Mouse (Mus musculus): ENCODE results near the gene Spn.
"Not testable (repeated sequence)": the region's sequence is repeated elsewhere in the genome, so short reads cannot be mapped to it uniquely, and the experiment has no call there.

Gene Spn

DNA sequence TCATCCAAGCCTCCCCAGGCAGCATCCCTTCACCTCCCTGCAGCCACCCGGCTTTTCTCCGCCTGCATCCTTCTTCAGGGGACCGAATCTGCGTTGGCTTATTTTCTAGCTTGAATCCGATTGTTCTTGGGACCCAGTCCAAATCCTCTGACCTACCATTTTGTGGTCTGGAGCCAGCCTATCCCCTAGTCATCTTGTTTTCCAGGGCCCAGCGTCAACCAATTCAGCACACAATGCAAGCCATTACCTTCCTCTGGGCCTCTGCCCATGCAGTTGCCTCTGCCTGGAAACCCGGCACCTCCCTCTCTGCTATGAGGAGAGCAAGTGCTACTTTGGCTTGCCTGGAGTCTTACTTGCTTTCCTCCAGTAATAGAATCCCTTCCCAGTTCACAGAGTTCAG is 32.1 kb downstream of the Spn start:
- no peak for DNase-seq (ENCODE audit: low read depth, low spot score)

GRCm38 (mm10) chr7:127104560-127105332 is 32.9 kb downstream of the Spn start:
- no peak for DNase-seq (ENCODE audit: low read depth, low spot score)

- no peak for DNase-seq (ENCODE audit: low read depth, low spot score)
Observed at GRCm38 (mm10) chr7:127103960-127104359, 33.7 kb downstream of the Spn start.

DNA sequence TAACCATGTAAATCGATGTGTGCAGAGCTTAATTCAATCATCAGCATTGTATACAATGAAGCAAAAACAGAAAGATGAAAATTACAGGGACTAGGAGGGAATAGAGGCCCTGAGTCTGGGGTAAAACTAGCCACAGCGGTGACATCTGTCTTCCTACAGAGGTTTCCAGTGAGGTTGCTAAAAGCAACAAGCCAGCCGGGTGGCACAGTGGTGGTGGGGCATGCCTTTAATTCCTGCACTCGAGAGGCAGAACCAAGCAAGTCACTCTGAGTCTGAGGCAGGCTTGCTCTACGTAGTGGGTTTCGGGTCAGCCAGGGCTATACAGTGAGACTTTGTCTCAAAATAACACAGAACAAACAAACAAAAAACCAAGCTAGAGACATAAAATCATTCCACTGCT is 35.5 kb downstream of the Spn start:
- no peak for DNase-seq (ENCODE audit: low read depth, low spot score)

GRCm38 (mm10) chr7:127101451-127102016 is 36.1 kb downstream of the Spn start:
- no peak for DNase-seq (ENCODE audit: low read depth, low spot score)

DNA sequence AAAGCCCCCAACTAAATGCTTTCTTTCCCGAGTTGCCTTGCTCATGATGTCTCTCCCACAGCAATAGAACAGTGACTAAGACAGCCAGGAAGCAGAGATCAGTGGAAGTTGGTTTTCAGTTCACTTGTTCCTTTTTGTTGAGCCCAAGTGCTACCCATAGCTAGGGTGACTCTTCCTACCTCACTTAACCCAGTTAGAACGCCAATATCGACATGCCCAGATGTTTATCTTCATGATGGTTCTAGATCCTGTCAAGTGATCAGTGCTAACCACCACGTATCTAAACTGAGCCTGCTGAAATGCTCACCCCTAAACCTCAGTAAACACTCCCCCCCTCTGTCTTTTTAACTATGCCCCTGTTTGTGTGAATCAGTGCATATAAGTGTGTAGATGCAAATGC is 38.1 kb downstream of the Spn start:
- no peak for DNase-seq (ENCODE audit: low read depth, low spot score)

- no peak for DNase-seq (ENCODE audit: low read depth, low spot score)
Observed at GRCm38 (mm10) chr7:127098950-127099349, 38.7 kb downstream of the Spn start.

DNA sequence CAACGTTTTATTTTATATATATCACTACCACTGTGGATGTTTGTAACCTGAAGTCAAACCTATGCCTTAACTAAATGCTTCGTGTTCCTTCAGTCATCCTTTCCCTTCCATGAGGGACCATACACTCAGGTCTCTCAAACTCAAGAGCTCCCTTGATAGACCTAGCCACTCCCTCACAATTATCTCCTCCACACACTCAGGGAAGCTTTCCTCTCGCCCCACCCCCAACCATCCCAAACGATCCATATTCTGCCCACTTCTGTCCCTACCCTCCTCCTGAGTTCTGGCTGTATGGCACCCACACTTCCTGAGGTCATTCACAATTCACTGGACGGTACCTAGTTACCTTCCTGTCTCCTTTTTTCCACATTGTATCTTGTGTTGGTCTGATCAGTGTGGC is 39.1 kb downstream of the Spn start:
- no peak for DNase-seq (ENCODE audit: low read depth, low spot score)

DNA sequence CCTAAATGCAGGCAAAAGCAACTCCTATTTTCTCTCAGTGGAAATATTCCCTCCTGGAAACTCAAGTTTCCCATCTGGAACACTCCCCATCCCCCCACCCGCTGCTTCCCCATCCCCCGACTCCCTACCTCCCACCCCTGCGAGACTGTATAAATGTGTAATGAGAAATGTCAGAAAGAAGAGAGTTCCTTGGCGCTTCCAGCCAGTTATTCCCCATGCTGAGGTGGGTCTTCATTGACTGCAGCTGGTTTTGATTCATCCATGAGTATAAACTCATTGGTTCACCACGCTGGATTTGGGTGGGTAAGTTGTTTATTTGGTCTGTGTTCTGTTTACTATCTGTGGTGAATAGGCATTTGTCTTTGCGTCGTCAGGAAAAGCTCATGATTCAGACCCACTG is 41.2 kb downstream of the Spn start:
- no peak for DNase-seq (ENCODE audit: low read depth, low spot score)

DNA sequence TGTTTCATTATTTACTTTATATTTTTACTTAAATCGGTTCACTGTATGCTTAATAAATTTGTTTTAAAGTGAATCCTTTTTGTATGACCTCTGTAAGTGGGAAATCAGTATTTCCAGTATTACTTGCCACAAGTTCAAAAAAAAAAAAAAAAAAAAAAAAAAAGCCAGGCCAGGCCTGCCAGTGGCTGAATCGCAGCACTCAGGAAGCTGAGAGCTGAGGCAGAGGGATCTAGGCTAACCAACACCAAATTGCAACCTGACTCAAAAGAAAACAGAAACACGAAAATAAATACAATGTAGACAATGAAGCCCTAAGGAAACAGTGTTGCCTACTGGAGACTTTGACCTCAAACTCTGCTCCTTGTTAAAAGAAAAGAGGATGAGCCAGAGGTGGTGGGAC is 43.7 kb downstream of the Spn start:
- no peak for DNase-seq (ENCODE audit: low read depth, low spot score)

- peak; percentile 67 for DNase-seq (ENCODE audit: low read depth, low spot score)
Observed at GRCm38 (mm10) chr7:127091114-127091896, 46.3 kb downstream of the Spn start, which contains the start of gene AI467606. Gene AI467606, plus strand, starts transcription at chr7:127091359.

DNA sequence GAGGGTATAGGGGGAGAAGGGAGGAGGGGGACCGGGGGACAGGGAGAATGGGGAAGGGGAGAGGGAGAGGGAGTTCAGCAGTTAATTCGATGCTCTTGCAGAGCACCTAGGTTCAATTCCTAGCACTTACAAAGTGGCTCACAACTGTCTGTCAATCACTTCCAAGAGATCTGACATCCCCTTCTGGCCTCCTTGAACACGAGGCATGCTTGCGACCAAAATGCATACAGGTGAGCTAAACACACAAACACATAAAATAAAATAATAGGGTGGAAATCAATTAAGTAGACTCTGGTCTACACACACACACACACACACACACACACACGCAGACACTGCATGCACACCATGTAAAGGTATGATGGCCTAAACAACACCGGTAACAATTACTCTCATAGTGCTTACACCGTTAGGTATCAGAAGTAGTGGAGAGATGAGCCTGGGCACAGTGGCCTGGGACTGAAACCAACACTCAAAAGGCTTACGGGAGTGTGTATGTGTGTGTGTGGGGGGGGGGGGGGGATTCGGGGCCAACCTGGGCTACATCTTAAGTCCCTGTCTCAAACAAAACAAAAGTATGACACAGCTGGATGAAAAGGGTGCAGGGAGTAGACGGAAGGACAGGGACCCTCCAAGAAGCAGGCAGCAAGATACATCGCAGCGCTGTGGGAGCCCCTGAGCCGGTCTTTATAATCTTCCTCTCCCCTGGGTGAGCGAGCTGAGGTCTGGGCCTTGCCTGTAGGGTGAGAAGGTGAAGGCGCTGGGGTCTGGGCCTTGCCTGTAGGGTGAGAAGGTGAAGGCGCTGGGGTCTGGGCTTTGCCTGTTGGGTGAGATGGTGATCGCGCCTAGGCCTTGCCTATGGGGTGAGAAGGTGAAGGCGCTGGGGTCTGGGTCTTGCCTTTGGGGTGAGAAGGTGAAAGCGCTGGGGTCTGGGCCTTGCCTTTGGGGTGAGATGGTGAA is 47.2 kb downstream of the Spn start:
- no peak for DNase-seq (ENCODE audit: low read depth, low spot score)

- peak; percentile 33 for DNase-seq (ENCODE audit: low read depth, low spot score)
Observed at GRCm38 (mm10) chr7:127088901-127089845, 48.5 kb downstream of the Spn start.

GRCm38 (mm10) chr7:127088083-127088482 is 49.5 kb downstream of the Spn start:
- DNase-seq (ENCODE audit: low read depth, low spot score) = no peak

DNA sequence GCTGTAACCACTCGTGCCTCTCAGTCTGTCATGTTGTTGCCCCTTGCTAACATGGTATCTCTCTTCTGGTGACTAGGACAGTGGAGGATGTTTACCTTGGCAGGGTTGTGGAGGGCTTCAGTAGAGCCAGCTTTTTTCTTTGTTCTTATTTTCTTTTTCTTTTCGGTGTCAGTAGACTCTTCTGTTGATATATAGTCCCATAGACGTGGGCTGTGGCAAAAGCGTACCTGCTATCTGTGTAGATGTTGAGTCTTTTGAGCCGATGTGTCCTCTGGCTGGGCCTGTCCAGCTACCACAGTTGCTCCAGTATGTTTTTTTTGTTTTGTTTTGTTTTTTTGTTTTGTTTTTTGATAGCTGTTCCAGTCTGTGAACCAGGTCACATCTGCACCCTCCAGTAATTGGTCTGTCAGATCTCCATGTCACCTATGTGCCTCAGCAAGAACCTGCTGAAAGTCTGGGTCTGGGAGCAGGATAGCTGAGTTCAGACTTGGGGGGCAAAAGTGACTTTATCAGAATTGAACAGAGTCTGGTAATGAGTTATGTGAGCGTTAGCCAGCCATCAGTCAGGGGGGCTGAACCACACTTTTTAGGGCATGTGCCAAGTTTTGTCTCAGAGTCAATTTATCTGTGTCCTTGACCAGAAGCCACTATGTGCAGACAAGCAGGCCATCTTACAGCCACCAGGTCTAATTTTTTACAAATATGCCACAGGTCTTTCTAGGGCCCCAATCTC is 50.2 kb downstream of the Spn start, which contains the start of gene Zg16:
Gene Zg16 (minus strand): TSS at position 51 of the 733 bp plus-strand sequence.
- DNase-seq (ENCODE audit: low read depth, low spot score) = not testable (repeated sequence)

- not testable (repeated sequence) for DNase-seq (ENCODE audit: low read depth, low spot score)
Observed at GRCm38 (mm10) chr7:127085751-127086150, 51.9 kb downstream of the Spn start.

- DNase-seq (ENCODE audit: low read depth, low spot score) = no peak
Observed at GRCm38 (mm10) chr7:127084794-127085193, 52.8 kb downstream of the Spn start.

- no peak for DNase-seq (ENCODE audit: low read depth, low spot score)
Observed at GRCm38 (mm10) chr7:127083689-127084088, 53.9 kb downstream of the Spn start.

GRCm38 (mm10) chr7:127082995-127083394 is 54.6 kb downstream of the Spn start:
- DNase-seq (ENCODE audit: low read depth, low spot score) = no peak

Measured in c-Kit-negative CD71-positive TER-119-positive erythroid progenitor cells, embryonic 14.5 days (primary cell).